Mouse (Mus musculus): ENCODE results near the gene Micu1.
A peak's percentile ranks its signal among the peaks of the same experiment; 100 is the strongest.

Micu1 gene

GRCm38 (mm10) chr10:59778137-59778710, 75.9 kb downstream of the Micu1 start:
- DNase-seq: peak; percentile 26

GRCm38 (mm10) chr10:59780698-59781097, 78.4 kb downstream of the Micu1 start:
- DNase-seq: no peak

- no peak for DNase-seq
These were observed 79.1 kb downstream of the Micu1 start for GRCm38 (mm10) chr10:59781205-59781931.

GRCm38 (mm10) chr10:59784731-59785685, 82.7 kb downstream of the Micu1 start:
- DNase-seq: no peak

- DNase-seq: peak; percentile 17
These were observed 84.0 kb downstream of the Micu1 start for GRCm38 (mm10) chr10:59786289-59786688.

GRCm38 (mm10) chr10:59787140-59787800, 85.0 kb downstream of the Micu1 start:
- DNase-seq: no peak

- no peak for DNase-seq
These were observed 85.6 kb downstream of the Micu1 start for GRCm38 (mm10) chr10:59787870-59788269.

GRCm38 (mm10) chr10:59790291-59790929, 88.1 kb downstream of the Micu1 start:
- DNase-seq: no peak

- DNase-seq: no peak
These were observed 89.6 kb downstream of the Micu1 start for GRCm38 (mm10) chr10:59791896-59792295.

- DNase-seq: no peak
These were observed 90.4 kb downstream of the Micu1 start for GRCm38 (mm10) chr10:59792575-59793176.

- no peak for DNase-seq
These were observed 91.2 kb downstream of the Micu1 start for GRCm38 (mm10) chr10:59793454-59793853.

- no peak for DNase-seq
These were observed 92.8 kb downstream of the Micu1 start for GRCm38 (mm10) chr10:59795085-59795484.

- DNase-seq: no peak
These were observed 93.6 kb downstream of the Micu1 start for GRCm38 (mm10) chr10:59795902-59796301.

- DNase-seq: no peak
These were observed 96.1 kb downstream of the Micu1 start for GRCm38 (mm10) chr10:59798371-59798770.

GRCm38 (mm10) chr10:59799303-59800044, 97.2 kb downstream of the Micu1 start:
- no peak for DNase-seq

GRCm38 (mm10) chr10:59800159-59800558, 97.9 kb downstream of the Micu1 start:
- DNase-seq: no peak

GRCm38 (mm10) chr10:59800826-59801501, 98.7 kb downstream of the Micu1 start:
- no peak for DNase-seq

GRCm38 (mm10) chr10:59808677-59809076, 106.4 kb downstream of the Micu1 start:
- DNase-seq: no peak

GRCm38 (mm10) chr10:59809991-59810574, 107.8 kb downstream of the Micu1 start:
- DNase-seq: no peak

GRCm38 (mm10) chr10:59812939-59813338, 110.7 kb downstream of the Micu1 start:
- no peak for DNase-seq
